Mouse (Mus musculus): Measurements from ENCODE around the gene Tmem116.

The Tmem116 gene

GRCm38 (mm10) chr5:121543370-121543769 lies 91.7 kb downstream of the Tmem116 start:
- no peak for DNase-seq

GRCm38 (mm10) chr5:121544910-121545792 lies 93.5 kb downstream of the Tmem116 start, which contains the start of the genes Adam1a and Gm42878:
TSS of gene Adam1a (minus strand) at chr5:121545482.
TSS of gene Gm42878 (minus strand) at chr5:121545482.
- DNase-seq, result peak; percentile 53 to 63

DNA sequence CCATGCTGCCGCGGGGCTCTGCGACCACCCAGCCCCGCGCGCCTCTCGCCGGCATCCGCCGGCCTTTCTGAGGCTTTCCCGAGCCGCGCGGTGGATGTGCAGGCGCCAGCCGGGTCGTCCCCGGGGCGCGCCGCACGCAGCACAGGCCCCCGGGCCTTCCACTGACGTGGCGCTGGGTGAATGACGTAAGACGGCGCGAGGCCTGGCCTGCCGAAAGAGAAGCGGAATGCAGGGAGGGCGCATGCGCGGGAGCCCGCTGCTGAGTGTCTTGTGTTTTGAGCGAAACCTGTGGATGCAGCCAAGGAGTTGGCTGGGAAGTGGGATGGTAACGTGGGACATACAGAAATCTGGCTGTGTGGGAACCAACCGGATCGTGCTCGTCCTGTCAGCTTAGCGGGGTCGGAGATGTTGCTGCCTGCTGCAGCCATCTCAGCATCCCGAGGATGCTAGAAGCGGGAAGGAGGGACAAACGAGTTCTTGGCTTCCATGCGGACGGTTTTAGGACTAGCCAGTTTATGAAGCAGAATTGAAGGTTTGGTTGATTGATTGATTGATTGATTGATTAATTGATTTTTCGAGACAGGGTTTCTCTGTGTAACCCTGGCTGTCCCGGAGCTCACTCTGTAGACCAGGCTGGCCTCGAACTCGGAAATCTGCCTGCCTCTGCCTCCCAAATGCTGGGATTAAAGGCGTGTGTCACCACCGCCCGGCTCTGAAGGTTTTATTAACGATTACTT lies 94.3 kb downstream of the Tmem116 start, which contains the start of gene Mapkapk5:
Gene Mapkapk5 (minus strand): TSS at position 113 of the 737 bp plus-strand sequence.
- peak; percentile 99 for DNase-seq

DNA sequence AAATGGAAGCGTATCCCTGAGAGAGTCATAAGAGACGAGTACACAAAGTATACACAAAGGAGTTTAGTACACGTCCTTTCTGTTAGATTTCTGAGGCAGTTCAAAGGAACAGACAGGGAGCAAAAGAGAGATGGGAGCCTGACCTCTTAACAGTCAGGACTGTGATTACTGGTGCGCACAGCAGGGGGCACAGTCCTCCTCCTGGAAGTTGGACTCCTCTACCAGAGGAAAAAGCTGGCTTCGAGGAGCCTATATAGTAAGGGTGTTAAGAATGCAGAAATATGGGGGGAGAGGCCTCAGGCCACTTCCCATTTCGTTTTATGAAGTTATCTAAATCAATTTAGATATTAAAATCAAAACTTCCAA lies 94.8 kb downstream of the Tmem116 start:
- DNase-seq, result peak; percentile 44 to 55

DNA sequence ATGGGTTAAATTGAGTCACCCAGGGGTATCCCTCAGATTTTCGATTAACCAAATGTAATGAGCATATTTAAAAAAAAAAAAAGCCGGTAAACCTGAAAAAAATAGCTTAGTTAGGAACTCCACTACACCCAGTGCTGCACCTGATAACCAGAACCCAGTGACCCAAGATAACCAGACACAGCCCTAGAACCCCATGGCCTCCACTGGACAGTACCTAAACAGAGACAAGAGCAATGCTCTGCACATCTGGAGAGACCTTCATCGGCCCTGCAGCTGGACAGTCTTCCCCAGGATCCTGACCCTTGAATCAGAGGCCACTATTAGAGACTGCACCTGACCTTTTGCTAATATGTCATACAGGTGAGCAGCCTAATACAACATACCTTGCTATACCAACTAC lies 95.4 kb downstream of the Tmem116 start:
- DNase-seq, result no peak

DNA sequence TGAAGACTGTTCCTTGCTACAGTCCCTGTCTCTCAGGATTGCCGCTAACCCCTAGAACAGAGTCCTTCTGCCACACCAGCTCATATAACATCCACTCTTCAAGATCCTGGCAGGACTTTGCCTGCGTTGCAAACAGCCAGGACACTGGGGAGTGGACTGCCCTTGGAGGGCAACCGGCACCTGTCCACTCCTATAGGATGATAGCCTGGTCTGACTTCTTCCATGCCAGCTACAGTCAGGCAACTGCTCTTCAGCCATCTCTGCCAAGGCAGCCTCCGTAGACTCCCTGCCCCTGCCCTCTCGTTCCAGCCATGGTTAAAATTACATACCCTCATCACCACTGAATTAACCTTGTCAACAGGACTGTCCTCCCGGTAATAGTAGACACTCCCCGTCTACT lies 97.5 kb downstream of the Tmem116 start:
- DNase-seq, result no peak

- DNase-seq, result peak in 1 of 2 experiments; percentile 8
Observed at GRCm38 (mm10) chr5:121562436-121562835, 110.7 kb downstream of the Tmem116 start.

DNA sequence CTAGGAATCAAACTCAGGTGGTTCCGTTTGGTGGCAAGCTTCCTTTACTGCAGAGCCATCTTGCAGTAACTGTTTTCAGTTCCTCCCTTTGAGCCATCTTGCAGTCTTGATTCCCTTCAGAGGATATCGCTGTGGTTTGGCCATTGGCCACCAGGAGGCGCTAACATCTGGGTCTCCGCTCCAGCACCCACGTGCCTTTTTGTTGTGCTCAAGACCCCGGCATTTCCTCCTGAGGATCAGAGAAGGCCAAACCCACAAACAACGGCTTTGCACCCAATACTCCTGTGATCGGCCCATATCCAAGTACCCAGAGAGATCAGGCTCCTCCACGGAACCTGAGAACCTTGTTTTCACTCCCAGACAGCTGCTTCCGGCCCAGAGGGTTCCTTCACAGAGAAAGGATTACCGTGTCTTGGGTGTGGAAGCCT lies 112.8 kb downstream of the Tmem116 start:
- DNase-seq, result peak; percentile 95 to 96

GRCm38 (mm10) chr5:121566035-121566681 lies 114.5 kb downstream of the Tmem116 start:
- no peak for DNase-seq

- no peak for DNase-seq
Observed at GRCm38 (mm10) chr5:121569881-121570420, 118.3 kb downstream of the Tmem116 start.

GRCm38 (mm10) chr5:121570787-121571186 lies 119.1 kb downstream of the Tmem116 start:
- no peak for DNase-seq

Measured in B cell, adult 2 months (primary cell).